Mouse (Mus musculus) midbrain, embryonic 11.5 days (tissue): ENCODE measurements around the gene Nme4. TPM values are rescaled to one million over a fixed set of nuclear protein-coding genes. Genes with fewer than 3 reads are reported as not detected.

Source experiments
- ATAC-seq: fragments of 200-750 bp; cut with Nextera tagmentation; 2 replicates; pipeline ENCODE4 v1.8.0; 2017; ENCODE audit warnings: moderate TSS enrichment, moderate library complexity; ENCODE audit not compliant: low FRiP score
- DNase-seq: peaks from one replicate; pipeline ENCODE4 v3.0.0; 2015; ENCODE audit warnings: low spot score; ENCODE audit errors: missing footprints
- H3K27ac ChIP-seq: fragments of 300-500 bp; sonication (generic); 2 replicates; pipeline ENCODE4 v1.5.1; 2014; ENCODE audit warnings: low read depth, low read length
- H3K27me3 ChIP-seq: fragments of 300-500 bp; sonication (generic); 2 replicates; pipeline ENCODE4 v1.6.1; 2014; ENCODE audit warnings: mild to moderate bottlenecking, low read length, moderate library complexity, mixed read lengths; ENCODE audit not compliant: control insufficient read depth, insufficient read depth
- H3K36me3 ChIP-seq: fragments of 300-500 bp; sonication (generic); 2 replicates; pipeline ENCODE4 v1.6.1; 2014; ENCODE audit warnings: mild to moderate bottlenecking, low read length, moderate library complexity, mixed read lengths; ENCODE audit not compliant: control insufficient read depth, insufficient read depth
- H3K4me1 ChIP-seq: fragments of 300-500 bp; sonication (generic); 2 replicates; pipeline ENCODE4 v1.6.1; 2014; ENCODE audit warnings: low read length; ENCODE audit not compliant: control insufficient read depth, insufficient read depth
- H3K4me2 ChIP-seq: fragments of 300-500 bp; sonication (generic); 2 replicates; pipeline ENCODE4 v1.6.1; 2014; ENCODE audit warnings: mild to moderate bottlenecking, moderate library complexity
- H3K4me3 ChIP-seq: fragments of 300-500 bp; sonication (generic); 2 replicates; pipeline ENCODE4 v1.5.1; 2014; ENCODE audit warnings: low read depth, low read length
- H3K9ac ChIP-seq: fragments of 300-500 bp; sonication (generic); 2 replicates; pipeline ENCODE4 v1.6.1; 2014; ENCODE audit warnings: low read length
- H3K9me3 ChIP-seq: fragments of 300-500 bp; sonication (generic); 2 replicates; pipeline ENCODE4 v1.6.1; 2016; ENCODE audit warnings: low read length; ENCODE audit not compliant: control insufficient read depth
- WGBS: fragments of 180-500 bp; shearing (Covaris S2); extraction: QIAGEN DNeasy Blood & Tissue Kit; methylation state at CpG from one replicate; pipeline ENCODE4 v1.1.7; 2014; 5-methylcytosine and 5-hydroxymethylcytosine counted together
- polyA plus RNA-seq: library from polyadenylated mRNA; unstranded; fragments of >200 nt; fragmentation: Nextera tagmentation; extraction: Ambion mirVana; gene quantifications from 2 replicates; pipeline ENCODE4 v1.2.1, GENCODE M21; 2014

Gene Nme4
- polyA plus RNA-seq, 1 experiment from 2014 or later = 57.7 TPM

GRCm38 (mm10) chr17:26075246-26075645, 20.2 kb downstream of the Nme4 start:
- no peak overlapping the region for H3K4me2 ChIP-seq
- WGBS = 75% methylated on average over 3 of the region's 3 CpGs
- no peaks in the 10 kb centered on the region for H3K36me3 ChIP-seq
- H3K27me3 ChIP-seq = peaks cover 3% of the 10 kb centered on the region; the same call in 1 of the 2 replicates
- H3K9me3 ChIP-seq = no peaks in the 10 kb centered on the region
- ATAC-seq (no peak), DNase-seq (peak; percentile 73)
- H3K4me1 ChIP-seq = no peaks in the 10 kb centered on the region
- H3K27ac ChIP-seq = no peak overlapping the region
- no peak overlapping the region for H3K4me3 ChIP-seq
- no peak overlapping the region for H3K9ac ChIP-seq

DNA sequence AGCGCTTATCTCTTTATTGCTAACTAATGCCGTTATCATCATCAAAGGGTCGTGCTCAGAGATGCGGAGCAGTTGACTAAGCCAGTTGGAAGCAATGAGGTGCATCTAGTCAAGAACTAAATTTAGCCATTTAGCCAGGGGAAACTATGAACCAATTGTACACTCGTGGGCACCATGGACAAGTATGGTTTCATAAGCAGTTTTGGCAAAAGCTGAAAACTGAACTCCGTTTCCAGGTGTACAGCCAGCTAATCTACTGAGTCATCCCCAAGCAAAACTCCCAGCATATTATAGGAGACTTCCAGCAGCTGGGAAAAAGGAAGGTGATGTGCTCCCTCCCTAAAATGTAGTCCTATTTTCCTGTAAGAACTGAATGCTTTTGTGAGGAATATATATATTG, 25.3 kb downstream of the Nme4 start:
- ATAC-seq (no peak), DNase-seq (no peak)
- H3K36me3 ChIP-seq = no peaks in the 10 kb centered on the region
- H3K4me3 ChIP-seq = peak overlapping the region; percentile 63; the same call in 1 of the 2 replicates
- 40% methylated on average over 6 of the region's 6 CpGs for WGBS
- H3K27me3 ChIP-seq = peaks cover 3% of the 10 kb centered on the region; the same call in 1 of the 2 replicates
- H3K9me3 ChIP-seq = no peaks in the 10 kb centered on the region
- no peak overlapping the region; the same call in 1 of the 2 replicates for H3K9ac ChIP-seq
- peaks cover 32% of the 10 kb centered on the region for H3K4me1 ChIP-seq
- peak overlapping the region; percentile 99 for H3K4me2 ChIP-seq
- H3K27ac ChIP-seq = no peak overlapping the region

- under 1% methylated on average over 93 of the region's 94 CpGs for WGBS
- peak within 1 kb of the TSS; percentile 87 for H3K9ac ChIP-seq
- ATAC-seq (peak; percentile 94), DNase-seq (peak; percentile 99)
- peak within 1 kb of the TSS; percentile 45 for H3K27ac ChIP-seq
- H3K9me3 ChIP-seq = no peaks in the 10 kb centered on the region
- peaks cover 3% of the 10 kb centered on the region; the same call in 1 of the 2 replicates for H3K27me3 ChIP-seq
- H3K4me1 ChIP-seq = peaks cover 33% of the 10 kb centered on the region
- peak within 1 kb of the TSS; percentile 63 for H3K4me3 ChIP-seq
- H3K4me2 ChIP-seq = peak within 1 kb of the TSS; percentile 99
- no peaks in the 10 kb centered on the region for H3K36me3 ChIP-seq
Observed at GRCm38 (mm10) chr17:26068831-26069739, 26.3 kb downstream of the Nme4 start, which contains the start of gene Rab11fip3. Rab11fip3 (minus strand) TSS chr17:26069555.

DNA sequence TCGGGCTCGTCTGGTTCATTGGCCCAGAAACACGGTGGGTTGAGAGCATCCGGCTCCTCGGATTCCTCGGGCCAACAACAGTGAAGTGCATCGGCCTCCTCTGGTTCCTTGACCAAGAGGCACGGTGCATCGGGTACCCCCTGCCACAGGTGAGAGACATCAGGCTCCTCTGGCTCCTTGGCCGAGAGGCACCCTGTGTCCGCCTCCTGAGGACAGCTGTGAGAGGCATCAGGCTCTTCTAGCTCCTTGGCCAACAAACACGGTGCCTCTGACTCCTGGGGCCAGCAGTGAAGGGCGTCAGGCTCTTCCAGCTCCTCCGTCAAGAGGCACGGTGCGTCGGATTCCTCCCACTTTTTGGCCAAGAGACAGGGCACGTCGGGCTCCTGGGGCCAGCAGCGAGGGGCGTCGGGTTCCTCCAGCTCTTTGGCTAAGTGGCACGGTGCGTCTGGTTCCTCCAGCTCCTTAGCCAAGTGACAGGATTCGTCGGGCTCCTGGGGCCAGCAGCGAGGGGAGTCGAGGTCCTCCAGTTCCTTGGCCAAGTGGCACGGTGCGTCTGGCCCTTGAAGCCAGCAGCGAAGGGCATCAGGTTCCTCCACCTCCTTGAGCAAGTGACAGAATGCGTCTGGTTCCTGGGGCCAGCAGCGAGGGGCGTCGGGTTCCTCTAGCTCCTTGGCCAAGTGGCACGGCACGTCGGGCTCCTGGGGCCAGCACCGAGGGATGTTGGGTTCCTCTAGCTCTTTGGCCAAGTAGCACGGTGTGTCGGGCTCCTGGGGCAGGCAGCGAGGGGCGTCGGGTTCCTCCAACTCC, 27.2 kb downstream of the Nme4 start:
- ATAC-seq = peak; percentile 42
- Histone ChIP-seq H3K4me3 (peak overlapping the region; percentile 63), H3K27me3 (peaks cover 3% of the 10 kb centered on the region; the same call in 1 of the 2 replicates), H3K36me3 (no peaks in the 10 kb centered on the region), H3K4me2 (peak overlapping the region; percentile 99), H3K9ac (peak overlapping the region; percentile 87), H3K9me3 (no peaks in the 10 kb centered on the region), H3K4me1 (peaks cover 33% of the 10 kb centered on the region), H3K27ac (no peak overlapping the region)
- whole genome bisulfite sequencing = 2% methylated on average over 44 of the region's 44 CpGs
- peak; percentile 96 for DNase-seq

DNA sequence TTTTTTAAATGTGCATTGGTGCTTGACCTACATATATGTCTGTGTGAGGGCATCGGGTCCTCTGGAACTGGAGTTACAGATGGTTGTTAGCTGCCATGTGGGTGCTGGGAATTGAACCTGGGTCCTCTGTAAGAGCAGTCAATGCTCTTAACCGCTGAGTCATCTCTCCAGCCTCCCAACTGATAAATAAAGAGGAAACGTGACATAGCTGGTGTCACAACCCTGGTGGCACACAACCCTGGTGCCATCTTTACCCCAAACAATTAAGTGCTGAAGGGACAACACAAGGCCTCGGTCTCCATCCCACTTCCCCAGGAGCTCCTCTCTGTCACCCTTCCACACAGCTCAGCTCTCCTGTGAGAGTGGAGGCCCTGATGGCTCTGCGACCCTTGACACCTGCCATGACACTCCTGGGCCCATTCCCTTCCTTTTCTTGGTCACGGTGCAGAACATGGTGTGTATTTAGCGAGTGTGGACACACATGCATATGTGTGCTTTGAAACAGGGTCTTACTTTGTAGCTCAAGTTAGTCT, 28.8 kb downstream of the Nme4 start:
- Histone ChIP-seq H3K27me3 (peaks cover 3% of the 10 kb centered on the region; the same call in 1 of the 2 replicates), H3K27ac (no peak overlapping the region), H3K9me3 (no peaks in the 10 kb centered on the region), H3K36me3 (no peaks in the 10 kb centered on the region), H3K9ac (peak overlapping the region; percentile 87), H3K4me1 (peaks cover 33% of the 10 kb centered on the region), H3K4me3 (peak overlapping the region; percentile 63), H3K4me2 (peak overlapping the region; percentile 99)
- ATAC-seq = no peak
- 90% methylated on average over 7 of the region's 7 CpGs for WGBS
- DNase-seq = peak; percentile 75

DNA sequence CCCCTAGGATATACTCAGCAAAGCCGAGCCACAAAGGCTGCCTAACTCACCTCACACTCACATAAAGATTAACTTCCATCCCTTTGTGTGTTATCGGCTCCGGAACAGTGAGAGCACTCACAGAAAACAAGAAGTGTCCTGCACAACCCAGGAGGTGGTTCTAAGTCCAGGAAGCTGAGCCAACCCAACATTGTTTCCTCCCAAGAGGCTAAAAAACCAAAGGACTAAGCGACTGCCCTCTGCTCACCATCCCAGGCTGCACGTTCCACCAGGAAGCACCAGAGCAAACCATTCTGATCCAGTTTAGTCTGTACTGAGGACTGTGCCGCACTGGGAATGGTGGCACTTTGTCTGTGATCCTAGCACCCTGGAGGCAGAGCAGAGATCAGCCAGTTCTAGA, 30.5 kb downstream of the Nme4 start:
- H3K4me3 ChIP-seq = no peak overlapping the region
- H3K4me2 ChIP-seq = no peak overlapping the region
- peaks cover 32% of the 10 kb centered on the region for H3K4me1 ChIP-seq
- WGBS = 77% methylated on average over 6 of the region's 6 CpGs
- H3K9ac ChIP-seq = 0 out of 2 replicates have a peak overlapping the region, but pooled peaks have one; percentile 21
- ATAC-seq = no peak
- no peaks in the 10 kb centered on the region for H3K9me3 ChIP-seq
- no peak overlapping the region for H3K27ac ChIP-seq
- DNase-seq = peak; percentile 79
- H3K27me3 ChIP-seq = no peaks in the 10 kb centered on the region
- peaks cover 2% of the 10 kb centered on the region; the same call in 1 of the 2 replicates for H3K36me3 ChIP-seq

DNA sequence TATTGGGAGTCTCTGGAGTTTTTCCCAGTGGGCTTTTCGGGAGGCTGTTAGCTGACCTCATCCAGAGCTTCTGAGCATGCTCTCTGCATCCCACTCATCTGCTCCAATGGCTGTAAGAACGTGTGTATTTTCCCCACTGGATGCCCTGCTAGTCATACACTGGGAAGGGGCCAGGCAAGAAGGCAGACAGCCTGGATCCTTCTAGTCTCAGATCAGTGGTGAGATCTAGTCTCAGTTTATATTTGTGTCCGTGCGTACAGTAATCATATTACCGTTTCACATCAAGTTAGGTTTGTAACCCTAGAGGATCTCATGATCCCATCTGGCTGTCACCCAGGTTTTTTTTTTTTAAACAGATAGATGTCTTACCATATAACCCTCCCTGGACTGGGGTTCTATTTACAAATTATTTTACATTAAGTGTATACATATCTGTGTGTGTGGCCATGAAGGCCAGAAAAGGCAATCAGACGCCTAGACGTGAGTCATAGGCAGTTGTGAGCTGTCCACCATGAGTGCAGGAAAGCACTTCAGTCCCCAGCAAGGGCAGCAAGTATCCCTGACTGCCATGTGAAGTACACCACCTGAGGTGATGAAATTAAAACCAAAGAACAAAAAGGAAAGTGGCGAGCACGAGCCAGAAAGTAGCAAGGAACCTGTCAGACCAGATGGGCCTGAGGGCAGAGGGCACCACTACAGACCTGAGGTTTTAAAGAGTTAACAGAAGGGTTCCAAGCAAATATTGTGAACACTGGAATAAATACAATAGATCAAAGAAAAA, 37.4 kb downstream of the Nme4 start:
- Histone ChIP-seq H3K9me3 (no peaks in the 10 kb centered on the region), H3K27me3 (no peaks in the 10 kb centered on the region), H3K27ac (no peak overlapping the region), H3K4me1 (0 out of 2 replicates have a peak, but pooled peaks cover 3% of the 10 kb centered on the region), H3K9ac (no peak overlapping the region), H3K36me3 (peaks cover 9% of the 10 kb centered on the region), H3K4me3 (no peak overlapping the region), H3K4me2 (no peak overlapping the region)
- 92% methylated on average over 9 of the region's 9 CpGs for WGBS
- peak; percentile 49 for DNase-seq
- no peak for ATAC-seq

- H3K9me3 ChIP-seq = no peaks in the 10 kb centered on the region
- no peak overlapping the region for H3K27ac ChIP-seq
- ATAC-seq (no peak), DNase-seq (no peak)
- H3K27me3 ChIP-seq = no peaks in the 10 kb centered on the region
- 0 out of 2 replicates have a peak, but pooled peaks cover 3% of the 10 kb centered on the region for H3K4me1 ChIP-seq
- H3K4me3 ChIP-seq = no peak overlapping the region
- H3K4me2 ChIP-seq = no peak overlapping the region
- H3K36me3 ChIP-seq = peaks cover 11% of the 10 kb centered on the region
- no peak overlapping the region for H3K9ac ChIP-seq
- WGBS = 95% methylated on average over 8 of the region's 8 CpGs
Observed at GRCm38 (mm10) chr17:26057278-26057677, 38.1 kb downstream of the Nme4 start.
